Mouse (Mus musculus): ENCODE data around the gene Gm42906. TPM values are rescaled to one million over a fixed set of nuclear protein-coding genes. Genes with fewer than 3 reads are reported as not detected.
A peak's percentile ranks its signal among the peaks of the same experiment; 100 is the strongest.

Gene Gm42906
- polyA plus RNA-seq, 1 experiment from 2014 or later, result not detected

DNA sequence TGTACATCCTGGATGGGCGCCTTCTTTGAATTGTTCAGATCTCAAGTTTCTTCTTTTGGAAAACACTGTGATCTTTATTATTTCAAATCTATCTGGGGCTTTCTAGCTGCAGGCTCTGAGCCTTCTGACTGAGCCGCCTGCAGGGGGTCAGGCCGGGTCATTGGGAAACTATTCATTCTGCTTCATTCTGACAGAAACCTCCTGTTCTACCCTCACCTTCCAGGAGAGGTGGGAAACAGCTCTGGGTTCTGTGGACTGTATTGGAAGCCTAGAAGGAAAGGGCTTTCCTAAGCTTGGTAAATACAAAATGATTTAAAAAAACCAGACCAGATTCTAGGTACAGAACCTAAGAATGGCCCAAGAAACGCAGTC is 373.2 kb downstream of the Gm42906 start:
- Histone ChIP-seq H3K4me1 (ENCODE audit: control insufficient read depth in 2 of 2, insufficient read depth in 2 of 2, low read length in 2 of 2) (peaks cover 19 to 34% of the 10 kb centered on the region in 2 experiments), H3K27me3 (ENCODE audit: control insufficient read depth, insufficient read depth, low read length) (no peaks in the 10 kb centered on the region), H3K9ac (ENCODE audit: low read length) (no peak overlapping the region), H3K4me2 (ENCODE audit: low read length) (no peak overlapping the region), H3K36me3 (ENCODE audit: control insufficient read depth, insufficient read depth, low read length) (peaks cover 18% of the 10 kb centered on the region; the same call in 1 of the 2 replicates), H3K4me3 (ENCODE audit: control insufficient read depth in 1 of 2, insufficient read depth in 1 of 2, low read depth in 1 of 2, low read length in 2 of 2) (no peak overlapping the region), H3K9me3 (ENCODE audit: control insufficient read depth, low read length) (peaks cover 3% of the 10 kb centered on the region), H3K27ac (replicated peaks in 1 of 2; ENCODE audit: control insufficient read depth in 1 of 2, insufficient read depth in 1 of 2, low read depth in 2 of 2, low read length in 2 of 2) (peak overlapping the region; percentile 11 to 24; a peak in 2 of 4 replicates)
- 70% methylated on average over 4 of the region's 4 CpGs for WGBS
- ATAC-seq (ENCODE audit: insufficient number of reproducible peaks, insufficient read depth, low FRiP score, low read depth), result no peak

DNA sequence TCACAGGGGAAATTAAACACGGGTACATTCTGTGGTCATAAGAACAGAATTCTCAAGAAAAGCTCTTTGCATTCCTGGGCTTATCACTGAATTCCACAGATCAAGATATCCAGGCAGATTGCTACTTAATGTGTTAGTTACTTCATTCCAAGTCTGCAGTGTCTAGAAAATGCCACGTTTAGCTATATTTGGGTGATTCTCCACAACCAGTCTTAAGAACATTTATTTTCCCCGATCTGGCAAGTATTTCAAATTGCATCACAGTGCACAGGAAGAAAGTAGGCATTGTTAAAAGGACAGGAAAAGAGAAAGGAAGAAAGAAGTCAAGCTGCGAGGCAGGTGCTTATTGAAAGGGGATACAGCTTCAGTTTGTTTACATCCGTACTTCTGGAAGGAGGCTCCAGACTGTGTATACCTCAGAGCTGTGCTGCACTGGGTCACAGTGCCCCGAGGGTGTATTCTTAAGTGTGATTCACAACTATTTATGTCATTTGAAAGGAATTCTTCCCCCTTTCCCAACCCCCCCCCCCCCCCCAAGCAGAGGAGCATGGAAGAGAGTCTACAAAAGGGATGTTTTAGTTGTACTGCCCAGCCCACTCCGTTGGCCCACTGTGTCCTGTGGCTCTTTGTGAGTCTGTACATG is 373.7 kb downstream of the Gm42906 start:
- peaks cover 22 to 38% of the 10 kb centered on the region in 2 experiments for H3K4me1 ChIP-seq (ENCODE audit: control insufficient read depth in 2 of 2, insufficient read depth in 2 of 2, low read length in 2 of 2)
- no peak overlapping the region for H3K9ac ChIP-seq (ENCODE audit: low read length)
- no peaks in the 10 kb centered on the region for H3K27me3 ChIP-seq (ENCODE audit: control insufficient read depth, insufficient read depth, low read length)
- 43% methylated on average over 7 of the region's 7 CpGs for WGBS
- peaks cover 3% of the 10 kb centered on the region for H3K9me3 ChIP-seq (ENCODE audit: control insufficient read depth, low read length)
- ATAC-seq (ENCODE audit: insufficient number of reproducible peaks, insufficient read depth, low FRiP score, low read depth), result no peak
- H3K36me3 ChIP-seq (ENCODE audit: control insufficient read depth, insufficient read depth, low read length), result peaks cover 16% of the 10 kb centered on the region; the same call in 1 of the 2 replicates
- peak overlapping the region; percentile 11 to 24; a peak in 3 of 4 replicates for H3K27ac ChIP-seq (replicated peaks in 1 of 2; ENCODE audit: control insufficient read depth in 1 of 2, insufficient read depth in 1 of 2, low read depth in 2 of 2, low read length in 2 of 2)
- H3K4me2 ChIP-seq (ENCODE audit: low read length), result no peak overlapping the region
- H3K4me3 ChIP-seq (ENCODE audit: control insufficient read depth in 1 of 2, insufficient read depth in 1 of 2, low read depth in 1 of 2, low read length in 2 of 2), result no peak overlapping the region

DNA sequence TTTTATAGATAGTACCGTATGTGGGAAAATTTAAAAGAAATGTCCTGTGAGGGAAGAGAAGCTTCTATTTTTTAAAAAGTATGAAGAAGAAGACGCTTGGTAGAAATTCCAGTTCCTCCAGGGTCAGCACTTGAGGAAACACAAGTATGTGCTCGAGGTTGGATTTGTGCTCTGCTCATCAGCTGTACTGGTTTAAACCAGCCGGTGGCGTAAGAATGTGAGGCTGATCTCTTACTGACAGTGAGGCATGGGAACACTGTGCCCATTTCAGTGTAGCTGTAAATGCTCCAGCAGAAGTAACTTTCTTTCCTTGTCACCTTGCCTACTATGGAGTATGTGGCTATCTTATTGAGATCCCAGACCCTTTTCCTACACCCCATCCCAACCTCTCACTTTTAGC is 374.8 kb downstream of the Gm42906 start:
- H3K36me3 ChIP-seq (ENCODE audit: control insufficient read depth, insufficient read depth, low read length), result peaks cover 10% of the 10 kb centered on the region; the same call in 1 of the 2 replicates
- H3K4me2 ChIP-seq (ENCODE audit: low read length), result no peak overlapping the region
- peaks cover 3% of the 10 kb centered on the region for H3K9me3 ChIP-seq (ENCODE audit: control insufficient read depth, low read length)
- no peak overlapping the region for H3K9ac ChIP-seq (ENCODE audit: low read length)
- 62% methylated on average over 5 of the region's 5 CpGs for WGBS
- no peaks in the 10 kb centered on the region for H3K27me3 ChIP-seq (ENCODE audit: control insufficient read depth, insufficient read depth, low read length)
- peaks cover 24 to 37% of the 10 kb centered on the region in 2 experiments for H3K4me1 ChIP-seq (ENCODE audit: control insufficient read depth in 2 of 2, insufficient read depth in 2 of 2, low read length in 2 of 2)
- 0 out of 4 replicates have a peak overlapping the region, but pooled peaks of 1 of the 2 experiments have one; percentile 11 for H3K27ac ChIP-seq (replicated peaks in 1 of 2; ENCODE audit: control insufficient read depth in 1 of 2, insufficient read depth in 1 of 2, low read depth in 2 of 2, low read length in 2 of 2)
- no peak overlapping the region for H3K4me3 ChIP-seq (ENCODE audit: control insufficient read depth in 1 of 2, insufficient read depth in 1 of 2, low read depth in 1 of 2, low read length in 2 of 2)
- no peak for ATAC-seq (ENCODE audit: insufficient number of reproducible peaks, insufficient read depth, low FRiP score, low read depth)

DNA sequence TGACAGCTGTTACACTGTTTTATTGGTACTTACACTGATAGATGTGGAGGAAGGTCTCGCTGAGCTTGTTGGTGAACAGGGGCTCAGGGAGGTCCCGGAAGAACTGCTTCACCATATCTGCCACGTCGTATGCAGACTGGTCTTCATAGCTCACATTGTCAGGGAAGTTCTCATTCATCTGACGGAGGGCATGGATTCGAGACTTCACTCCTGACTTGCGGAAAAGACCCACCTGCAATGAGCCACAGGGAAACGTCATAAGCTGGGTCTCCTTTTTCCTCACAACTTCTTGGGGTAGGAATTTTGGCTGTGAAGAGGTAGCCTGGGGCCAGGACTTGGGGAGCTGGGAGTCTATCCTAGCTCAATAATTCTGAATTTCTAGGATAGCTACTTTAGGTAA is 375.6 kb downstream of the Gm42906 start:
- Histone ChIP-seq H3K4me3 (ENCODE audit: control insufficient read depth in 1 of 2, insufficient read depth in 1 of 2, low read depth in 1 of 2, low read length in 2 of 2) (no peak overlapping the region), H3K36me3 (ENCODE audit: control insufficient read depth, insufficient read depth, low read length) (peaks cover 10% of the 10 kb centered on the region; the same call in 1 of the 2 replicates), H3K27ac (replicated peaks in 1 of 2; ENCODE audit: control insufficient read depth in 1 of 2, insufficient read depth in 1 of 2, low read depth in 2 of 2, low read length in 2 of 2) (no peak overlapping the region), H3K9me3 (ENCODE audit: control insufficient read depth, low read length) (peaks cover 3% of the 10 kb centered on the region), H3K9ac (ENCODE audit: low read length) (no peak overlapping the region), H3K27me3 (ENCODE audit: control insufficient read depth, insufficient read depth, low read length) (no peaks in the 10 kb centered on the region), H3K4me1 (ENCODE audit: control insufficient read depth in 2 of 2, insufficient read depth in 2 of 2, low read length in 2 of 2) (peaks cover 25 to 33% of the 10 kb centered on the region in 2 experiments), H3K4me2 (ENCODE audit: low read length) (no peak overlapping the region)
- 95% methylated on average over 8 of the region's 8 CpGs for WGBS
- ATAC-seq (ENCODE audit: insufficient number of reproducible peaks, insufficient read depth, low FRiP score, low read depth), result no peak

DNA sequence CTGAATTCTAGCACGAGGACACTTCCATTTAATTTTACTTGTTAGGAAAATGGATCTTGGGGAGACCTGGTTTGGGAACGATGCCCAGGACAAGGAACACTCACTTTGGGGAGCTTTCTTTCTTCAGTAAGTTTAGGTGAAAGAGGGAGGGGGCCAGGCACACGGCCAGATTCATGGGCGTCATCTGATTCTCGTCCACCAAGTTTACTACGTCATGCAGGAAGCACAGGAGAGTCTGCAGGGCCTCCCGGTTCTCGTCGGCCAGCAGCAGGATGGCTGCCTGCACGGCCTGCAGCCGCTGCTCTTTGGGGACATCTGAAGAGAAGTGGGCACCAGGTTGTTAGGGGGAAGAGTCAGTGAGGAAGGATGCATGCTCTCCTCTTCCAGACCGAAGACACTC is 380.5 kb downstream of the Gm42906 start:
- no peak overlapping the region for H3K4me3 ChIP-seq (ENCODE audit: control insufficient read depth in 1 of 2, insufficient read depth in 1 of 2, low read depth in 1 of 2, low read length in 2 of 2)
- WGBS, result 75% methylated on average over 12 of the region's 12 CpGs
- no peak for ATAC-seq (ENCODE audit: insufficient number of reproducible peaks, insufficient read depth, low FRiP score, low read depth)

DNA sequence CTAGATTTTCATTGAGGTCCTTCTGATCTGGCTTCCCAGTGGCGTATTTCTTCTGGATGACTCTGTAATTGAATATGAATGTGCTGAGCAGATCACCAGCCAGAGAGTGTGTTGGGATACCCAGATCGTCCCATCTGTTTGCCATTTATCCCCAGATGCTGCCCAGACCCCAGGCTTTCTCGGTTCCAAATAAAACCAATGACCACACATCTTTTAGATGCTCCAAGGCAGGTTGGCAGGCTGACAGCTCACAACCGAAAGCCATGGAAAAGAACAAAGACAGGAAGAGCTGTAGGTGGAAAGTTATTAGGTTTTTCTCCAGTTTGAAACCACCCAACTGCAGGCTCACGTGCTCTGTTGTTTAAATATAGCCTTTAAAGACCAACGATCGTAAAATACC is 381.0 kb downstream of the Gm42906 start:
- Histone ChIP-seq H3K9ac (ENCODE audit: low read length) (no peak overlapping the region), H3K36me3 (ENCODE audit: control insufficient read depth, insufficient read depth, low read length) (peaks cover 23% of the 10 kb centered on the region; the same call in 1 of the 2 replicates), H3K27me3 (ENCODE audit: control insufficient read depth, insufficient read depth, low read length) (no peaks in the 10 kb centered on the region), H3K9me3 (ENCODE audit: control insufficient read depth, low read length) (peaks cover under 1% of the 10 kb centered on the region; the same call in 1 of the 2 replicates), H3K27ac (replicated peaks in 1 of 2; ENCODE audit: control insufficient read depth in 1 of 2, insufficient read depth in 1 of 2, low read depth in 2 of 2, low read length in 2 of 2) (peak overlapping the region in 1 of 2 experiments; percentile 35; a peak in 2 of 4 replicates), H3K4me2 (ENCODE audit: low read length) (no peak overlapping the region), H3K4me3 (ENCODE audit: control insufficient read depth in 1 of 2, insufficient read depth in 1 of 2, low read depth in 1 of 2, low read length in 2 of 2) (no peak overlapping the region), H3K4me1 (ENCODE audit: control insufficient read depth in 2 of 2, insufficient read depth in 2 of 2, low read length in 2 of 2) (peaks cover 10 to 12% of the 10 kb centered on the region in 2 experiments; a peak in 3 of 4 replicates)
- no peak for ATAC-seq (ENCODE audit: insufficient number of reproducible peaks, insufficient read depth, low FRiP score, low read depth)
- WGBS, result 71% methylated on average over 7 of the region's 7 CpGs

More for the DNA sequence above, 380.5 kb downstream of the Gm42906 start:
- H3K27me3 ChIP-seq (ENCODE audit: control insufficient read depth, insufficient read depth, low read length), result no peaks in the 10 kb centered on the region
- H3K9me3 ChIP-seq (ENCODE audit: control insufficient read depth, low read length), result peaks cover 3% of the 10 kb centered on the region
- H3K27ac ChIP-seq (replicated peaks in 1 of 2; ENCODE audit: control insufficient read depth in 1 of 2, insufficient read depth in 1 of 2, low read depth in 2 of 2, low read length in 2 of 2), result peak overlapping the region; percentile 27 to 35; a peak in 1 of 4 replicates
- no peak overlapping the region for H3K4me2 ChIP-seq (ENCODE audit: low read length)
- H3K36me3 ChIP-seq (ENCODE audit: control insufficient read depth, insufficient read depth, low read length), result peaks cover 27% of the 10 kb centered on the region; the same call in 1 of the 2 replicates
- no peak overlapping the region for H3K9ac ChIP-seq (ENCODE audit: low read length)
- H3K4me1 ChIP-seq (ENCODE audit: control insufficient read depth in 2 of 2, insufficient read depth in 2 of 2, low read length in 2 of 2), result peaks cover 10 to 12% of the 10 kb centered on the region in 2 experiments; a peak in 3 of 4 replicates

DNA sequence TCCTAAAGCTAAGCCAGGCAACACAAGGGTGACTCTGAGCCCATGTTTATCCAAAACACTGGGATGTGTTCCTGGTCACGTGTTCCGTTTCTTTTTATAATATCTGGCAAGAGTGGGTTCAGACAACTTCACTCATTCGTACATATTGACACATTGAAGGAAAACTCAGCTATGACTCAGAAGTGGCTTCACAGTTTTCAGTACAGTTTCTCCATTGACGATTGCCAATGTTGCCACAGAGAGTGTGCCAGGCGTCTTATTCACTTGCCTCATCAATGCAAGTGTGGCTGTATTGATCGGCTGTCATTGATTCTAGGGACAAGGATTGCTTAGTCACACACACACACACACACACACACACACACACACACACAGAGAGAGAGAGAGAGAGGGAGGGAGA is 381.8 kb downstream of the Gm42906 start:
- Histone ChIP-seq H3K27me3 (ENCODE audit: control insufficient read depth, insufficient read depth, low read length) (no peaks in the 10 kb centered on the region), H3K9ac (ENCODE audit: low read length) (no peak overlapping the region), H3K4me2 (ENCODE audit: low read length) (no peak overlapping the region), H3K4me3 (ENCODE audit: control insufficient read depth in 1 of 2, insufficient read depth in 1 of 2, low read depth in 1 of 2, low read length in 2 of 2) (no peak overlapping the region), H3K36me3 (ENCODE audit: control insufficient read depth, insufficient read depth, low read length) (peaks cover 28% of the 10 kb centered on the region; the same call in 1 of the 2 replicates), H3K4me1 (ENCODE audit: control insufficient read depth in 2 of 2, insufficient read depth in 2 of 2, low read length in 2 of 2) (peaks cover 10 to 12% of the 10 kb centered on the region in 2 experiments; a peak in 3 of 4 replicates), H3K27ac (replicated peaks in 1 of 2; ENCODE audit: control insufficient read depth in 1 of 2, insufficient read depth in 1 of 2, low read depth in 2 of 2, low read length in 2 of 2) (no peak overlapping the region), H3K9me3 (ENCODE audit: control insufficient read depth, low read length) (no peaks in the 10 kb centered on the region)
- ATAC-seq (ENCODE audit: insufficient number of reproducible peaks, insufficient read depth, low FRiP score, low read depth), result no peak
- 90% methylated on average over 6 of the region's 6 CpGs for WGBS
